Mouse (Mus musculus) testis, adult 2 months (tissue): ENCODE results near the gene Grin2c.

Experiments used
- CTCF ChIP-seq: fragments of 200-500 bp; IDR thresholded peaks from 2 replicates; pipeline ENCODE4 v1.5.1; 2012; ENCODE audit warnings: low read depth, mild to moderate bottlenecking, inconsistent platforms, low read length, moderate library complexity; ENCODE audit not compliant: control insufficient read depth, insufficient read depth, insufficient replicate concordance
- POLR2A ChIP-seq: fragments of 200-500 bp; IDR thresholded peaks from 2 replicates; pipeline ENCODE4 v1.6.1; 2012; ENCODE audit warnings: low read depth, mild to moderate bottlenecking, inconsistent platforms, low read length, moderate library complexity; ENCODE audit not compliant: control insufficient read depth

DNA sequence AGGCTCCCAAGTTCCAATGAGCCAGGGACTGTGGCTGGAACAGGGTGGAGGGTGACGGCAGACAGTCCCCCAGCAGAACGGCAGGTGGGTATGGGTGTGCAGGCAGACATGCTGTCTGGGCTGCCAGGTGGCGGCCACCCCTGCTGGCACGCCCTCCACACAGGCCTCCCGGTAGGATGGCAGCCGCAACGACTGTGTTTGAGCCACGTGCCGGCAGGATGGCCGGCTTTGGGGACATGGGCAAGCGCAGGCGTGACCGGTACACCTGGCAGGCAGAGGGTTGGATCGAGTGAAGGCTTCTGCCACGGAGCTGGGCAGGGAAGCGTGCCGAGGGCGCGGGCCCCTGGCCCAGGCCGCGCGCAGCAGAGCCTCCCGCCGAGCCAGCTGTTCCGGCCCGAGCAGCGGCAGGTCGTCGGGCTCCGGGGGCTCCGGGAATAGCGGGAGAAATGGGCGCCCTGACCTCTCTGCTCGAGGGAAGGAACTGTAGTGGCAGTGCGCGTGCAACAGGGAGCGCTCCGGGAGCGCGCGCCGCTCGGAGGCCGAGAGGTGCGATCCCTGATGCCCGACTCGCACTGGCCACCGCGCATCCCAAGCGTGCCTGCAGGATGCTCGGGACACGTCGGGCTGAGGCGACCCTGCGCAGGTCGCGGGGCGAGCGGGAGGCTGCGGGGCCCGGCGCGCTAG lies 17.2 kb downstream of the Grin2c start:
- TF ChIP-seq CTCF = no peak
- TF ChIP-seq POLR2A = no peak
